Mouse (Mus musculus) 416B (cell line): Measurements from ENCODE around the gene St6galnac1.

ENCODE experiments used
- DNase-seq: peaks from one replicate; pipeline ENCODE4 v3.0.0; 2011; ENCODE audit warnings: low read depth

St6galnac1 gene

DNA sequence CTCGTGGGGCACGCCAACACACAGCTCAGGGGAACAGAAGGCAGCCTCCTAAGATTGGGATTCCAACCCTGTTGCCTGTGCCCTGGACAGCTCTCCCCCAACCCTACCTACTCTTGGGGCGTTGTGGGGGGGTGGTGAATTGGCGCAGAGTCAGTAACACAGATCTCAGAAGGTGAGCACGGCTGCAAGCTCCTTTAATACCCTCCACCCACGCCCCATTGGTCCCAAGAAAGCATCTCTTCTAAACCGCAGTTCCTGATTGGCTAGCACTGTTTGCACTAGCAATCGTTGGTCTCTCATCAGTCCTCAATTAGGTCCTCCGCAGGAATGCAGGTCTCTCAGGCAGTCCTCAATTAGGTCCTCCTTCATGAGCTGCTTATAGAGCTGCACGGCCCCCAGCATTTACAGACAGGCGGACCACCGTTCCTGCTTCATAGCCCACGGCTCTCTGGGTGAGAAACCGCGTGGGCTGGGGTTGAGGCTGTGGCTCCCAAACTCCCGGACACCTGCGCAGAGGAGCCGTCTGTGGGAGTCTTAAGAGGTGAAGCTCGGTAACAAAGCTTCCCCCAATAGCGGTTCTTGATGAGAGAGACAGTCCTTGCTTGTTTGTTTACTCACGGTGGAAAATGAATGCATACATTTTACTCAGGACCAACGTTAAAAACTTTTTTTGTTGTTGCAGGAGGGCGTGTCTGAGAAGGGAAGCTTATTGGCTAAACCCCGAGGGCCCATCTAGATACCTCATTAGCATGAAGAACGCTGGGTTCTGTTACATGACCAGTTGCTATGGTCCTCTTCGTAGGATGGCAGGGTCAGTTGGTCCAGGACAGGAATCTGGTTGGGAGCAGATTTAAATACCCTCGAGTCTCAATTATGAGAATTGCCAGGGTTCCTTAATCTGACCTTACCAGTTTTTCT lies 50.0 kb downstream of the St6galnac1 start:
- no peak for DNase-seq

GRCm38 (mm10) chr11:116723064-116723463 lies 52.2 kb downstream of the St6galnac1 start:
- DNase-seq = no peak

GRCm38 (mm10) chr11:116721548-116722271 lies 53.6 kb downstream of the St6galnac1 start:
- no peak for DNase-seq

- no peak for DNase-seq
Measured at GRCm38 (mm10) chr11:116720319-116720865, 54.9 kb downstream of the St6galnac1 start.
